Mouse (Mus musculus): Measurements from ENCODE around the gene Gzma.

The Gzma gene

GRCm38 (mm10) chr13:113100879-113101278 is at the start of gene Gzma:
Gene Gzma, minus strand, starts transcription at chr13:113100981.
- no peak for DNase-seq

- no peak for DNase-seq
Observed at GRCm38 (mm10) chr13:113139597-113139996, 38.8 kb upstream of the Gzma start.

DNA sequence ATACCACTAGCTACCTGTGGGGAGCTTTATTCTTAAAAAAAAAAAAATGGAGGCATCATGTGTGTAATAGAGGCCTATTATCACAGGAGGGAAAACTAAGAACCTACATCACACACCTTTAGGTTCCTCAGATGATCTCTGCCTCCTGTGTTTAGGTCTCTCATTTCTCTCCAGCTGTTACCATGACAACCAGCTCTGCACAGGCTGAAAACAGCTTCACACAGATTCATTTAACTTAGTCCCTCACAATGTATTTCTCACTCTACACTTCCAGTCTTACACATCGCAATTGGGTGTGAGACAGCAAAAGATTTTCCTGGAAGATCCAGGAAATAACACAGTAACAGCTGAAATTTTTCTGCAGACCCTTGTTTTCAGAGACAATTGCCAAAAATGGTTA is 29.2 kb upstream of the Gzma start:
- no peak for DNase-seq

- DNase-seq = no peak
Observed at GRCm38 (mm10) chr13:113121326-113121725, 20.5 kb upstream of the Gzma start.

- DNase-seq = no peak
Observed at GRCm38 (mm10) chr13:113120324-113121237, 19.8 kb upstream of the Gzma start.

GRCm38 (mm10) chr13:113118977-113119376 is 18.2 kb upstream of the Gzma start:
- DNase-seq = peak; percentile 30 to 41

GRCm38 (mm10) chr13:113104759-113105158 is 4.0 kb upstream of the Gzma start:
- no peak for DNase-seq

DNA sequence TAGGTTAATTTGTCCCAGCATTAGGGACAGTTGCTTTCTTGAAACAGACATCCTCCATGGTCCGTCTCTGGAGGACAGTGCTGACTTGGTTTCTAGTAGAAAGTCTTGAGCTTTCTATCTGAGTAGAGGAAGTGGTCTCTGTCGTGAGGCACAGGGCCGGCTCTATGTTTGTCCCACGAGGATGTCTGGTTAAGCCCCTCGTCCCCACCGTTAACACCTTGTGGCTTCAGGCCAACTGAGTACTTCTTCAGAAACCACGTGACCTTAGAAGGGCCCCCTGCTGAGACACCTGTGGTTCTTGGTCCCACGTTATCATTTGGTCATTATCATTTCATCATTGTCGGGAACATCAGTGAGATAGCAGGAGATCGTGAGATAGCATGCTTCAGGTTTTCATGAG is 1.0 kb upstream of the Gzma start:
- DNase-seq = no peak

DNA sequence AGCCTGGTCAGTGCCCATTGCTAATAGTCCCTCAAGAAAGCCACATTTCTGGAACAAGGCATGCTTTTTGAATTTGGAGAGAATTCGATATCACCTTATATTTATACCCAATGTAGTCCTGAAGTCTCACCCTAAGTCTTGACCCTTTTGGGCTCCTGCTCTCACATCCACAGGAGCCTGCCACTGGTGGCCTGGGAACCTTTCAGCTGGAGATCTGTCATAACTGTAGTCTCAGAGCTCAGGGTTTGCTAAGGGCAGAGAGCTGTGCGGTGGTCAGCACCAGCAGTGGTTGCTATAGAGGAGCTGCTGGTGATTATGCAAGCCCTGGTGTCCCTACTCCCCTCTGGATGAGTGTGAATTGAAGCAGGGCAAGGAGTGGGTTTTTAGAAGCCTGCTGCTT is 2.4 kb downstream of the Gzma start:
- no peak for DNase-seq

DNA sequence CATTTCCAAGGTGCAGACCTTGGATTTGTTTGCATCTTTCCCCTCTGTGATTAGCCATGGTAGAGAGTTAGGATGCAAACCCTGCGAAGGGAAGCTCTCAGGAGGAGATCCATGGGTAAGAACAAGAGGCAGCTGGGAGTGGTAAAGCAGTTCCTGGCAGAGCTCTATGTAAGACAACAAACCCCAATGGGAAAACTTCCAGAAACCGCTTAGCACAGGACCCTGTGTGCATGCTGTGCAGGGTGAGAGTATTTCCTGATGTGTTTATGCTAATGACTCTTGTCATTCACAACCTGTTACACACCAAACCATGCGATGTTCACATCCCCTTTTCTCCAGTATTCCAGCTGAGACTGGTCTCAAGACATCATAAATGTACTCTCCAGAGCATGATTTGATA is 3.8 kb downstream of the Gzma start:
- peak in 1 of 2 experiments; percentile 14 for DNase-seq

DNA sequence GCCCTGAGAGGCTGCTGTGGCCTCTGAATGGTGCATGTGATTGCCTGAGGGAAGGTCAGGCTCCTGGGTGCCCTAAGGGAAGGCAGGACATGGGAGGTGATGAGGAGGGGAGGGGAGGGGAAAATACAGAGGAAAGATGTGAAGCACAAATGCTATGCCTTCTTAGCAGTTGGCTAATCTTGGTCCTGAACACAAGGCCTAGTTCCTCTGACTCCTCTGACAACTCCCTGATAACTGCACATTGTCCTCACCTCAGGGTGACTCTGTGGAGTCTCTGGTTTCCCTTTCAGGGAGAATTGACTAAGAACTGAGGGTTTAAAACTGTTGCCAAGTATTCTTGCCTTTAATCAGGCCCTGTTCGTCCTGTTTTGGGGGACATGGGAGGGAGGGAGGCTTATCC is 6.2 kb downstream of the Gzma start:
- no peak for DNase-seq

GRCm38 (mm10) chr13:113090489-113090888 is 10.3 kb downstream of the Gzma start:
- DNase-seq = no peak

DNA sequence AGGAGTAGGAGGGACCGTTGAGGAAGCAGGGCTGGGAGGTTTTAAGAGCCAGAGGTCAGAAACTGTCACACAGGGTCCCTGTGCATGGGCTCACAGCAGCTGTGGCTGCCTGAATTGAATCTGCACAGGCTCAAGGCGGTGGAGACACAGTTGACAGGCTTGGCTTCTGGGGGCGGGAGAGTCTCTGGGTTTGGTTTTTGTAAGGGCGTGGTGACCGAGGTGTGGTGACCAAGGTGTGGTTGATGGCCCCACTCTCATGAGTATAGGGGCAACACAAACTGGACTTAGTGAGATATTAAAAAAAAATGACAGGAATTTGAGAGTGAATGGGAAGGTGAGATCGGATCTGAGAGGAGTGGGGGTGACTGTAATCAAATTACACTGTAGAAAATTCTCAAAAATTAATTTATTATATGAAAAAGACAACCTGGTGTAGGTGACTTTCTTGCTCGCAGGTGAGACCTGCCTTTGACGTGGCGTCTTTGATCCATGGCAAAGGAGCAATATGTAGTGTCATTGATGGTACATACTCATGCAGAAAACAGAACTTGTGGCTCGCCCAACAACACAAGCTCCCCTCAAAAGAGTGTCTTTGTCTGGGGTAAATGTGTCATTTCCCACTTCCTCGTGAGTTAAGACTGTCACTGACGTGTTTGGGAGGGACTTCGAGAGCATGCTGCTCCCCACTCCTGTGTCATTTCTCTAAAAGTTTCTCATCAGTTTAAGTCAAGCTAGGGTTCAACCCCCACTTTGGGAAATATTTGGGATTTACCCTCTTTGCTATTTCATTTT is 13.4 kb downstream of the Gzma start:
- no peak for DNase-seq

DNA sequence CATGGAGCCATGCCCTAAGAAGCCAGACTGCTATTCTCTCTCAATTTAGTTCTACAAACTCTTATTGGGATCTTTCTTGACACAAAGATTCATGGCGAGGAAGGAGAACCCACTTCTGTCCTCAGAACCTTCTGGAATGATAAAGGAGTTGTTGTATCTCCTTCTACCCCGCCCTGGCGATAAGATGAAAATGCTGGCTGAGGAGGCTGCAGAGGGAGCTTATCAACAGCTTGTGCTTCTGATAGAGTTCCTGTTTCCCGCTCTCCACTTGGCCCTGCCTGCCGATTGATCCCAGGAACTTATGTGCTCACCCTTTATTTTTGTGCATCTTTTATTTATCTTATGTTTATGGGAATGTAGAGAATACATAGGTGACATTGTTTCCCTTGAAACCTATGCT is 16.0 kb downstream of the Gzma start:
- DNase-seq = no peak

- DNase-seq = no peak
Observed at GRCm38 (mm10) chr13:113082101-113082500, 18.7 kb downstream of the Gzma start.

- DNase-seq = no peak
Observed at GRCm38 (mm10) chr13:113079021-113079420, 21.8 kb downstream of the Gzma start.

DNA sequence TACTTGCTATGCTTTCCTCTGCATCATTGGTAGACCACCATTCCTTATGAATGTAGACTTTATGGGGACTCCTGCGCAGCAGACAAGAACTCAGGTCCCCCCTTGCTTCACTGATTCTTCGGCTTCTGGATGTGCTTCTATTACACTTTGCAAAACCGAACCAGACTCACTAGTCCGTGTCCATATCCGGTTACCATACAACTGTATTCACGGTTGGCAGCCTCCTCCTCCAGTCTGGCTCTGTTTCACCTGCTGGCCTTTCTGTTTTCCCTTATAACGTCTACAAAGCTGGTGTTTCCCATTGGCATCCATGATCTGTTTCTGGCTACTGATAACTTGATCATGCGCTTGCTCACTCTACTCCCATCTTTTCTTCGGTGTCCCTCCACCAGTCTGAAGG is 36.2 kb downstream of the Gzma start:
- no peak for DNase-seq

DNA sequence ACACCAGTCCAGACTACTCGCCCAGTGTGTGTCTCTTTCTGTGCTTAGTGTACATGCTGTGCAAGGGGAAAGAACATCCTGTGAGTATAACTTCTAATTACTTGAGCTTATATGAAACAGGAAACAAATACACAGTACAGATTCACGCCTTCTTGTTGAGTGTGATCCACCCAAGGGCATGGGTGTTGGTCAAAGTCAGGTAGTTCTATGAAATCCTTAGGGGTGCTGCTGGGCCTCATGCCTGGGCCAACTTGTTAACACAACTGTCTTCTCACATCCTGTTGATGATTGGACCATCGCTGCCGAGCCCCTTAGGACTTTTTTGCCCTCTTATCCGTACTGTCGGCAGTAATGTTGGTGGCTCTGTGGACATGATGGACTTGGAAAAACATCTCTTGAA is 39.0 kb downstream of the Gzma start:
- no peak for DNase-seq

DNA sequence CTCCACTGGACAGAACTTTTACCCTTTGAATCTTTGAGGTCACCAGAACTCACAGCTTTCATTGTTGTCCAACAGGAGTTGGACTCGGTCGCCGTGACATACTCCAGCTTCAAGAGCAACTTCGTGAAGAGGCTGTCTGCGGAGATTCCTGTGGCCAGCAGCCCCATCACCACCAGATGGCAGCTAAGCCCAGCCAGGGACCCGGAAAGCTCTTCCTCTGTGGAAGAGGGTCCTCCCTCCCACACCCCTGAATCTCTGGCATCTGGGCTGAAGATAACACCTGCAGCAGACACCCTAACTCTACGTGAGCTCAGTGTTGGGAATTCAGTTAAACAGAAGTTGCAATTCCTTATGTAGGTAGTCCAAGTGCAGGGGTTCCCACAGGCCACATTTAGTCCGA is 45.0 kb downstream of the Gzma start:
- peak; percentile 57 to 65 for DNase-seq

GRCm38 (mm10) chr13:113054230-113054629 is 46.6 kb downstream of the Gzma start:
- no peak for DNase-seq

- DNase-seq = no peak
Observed at GRCm38 (mm10) chr13:113047647-113048046, 53.1 kb downstream of the Gzma start.

DNA sequence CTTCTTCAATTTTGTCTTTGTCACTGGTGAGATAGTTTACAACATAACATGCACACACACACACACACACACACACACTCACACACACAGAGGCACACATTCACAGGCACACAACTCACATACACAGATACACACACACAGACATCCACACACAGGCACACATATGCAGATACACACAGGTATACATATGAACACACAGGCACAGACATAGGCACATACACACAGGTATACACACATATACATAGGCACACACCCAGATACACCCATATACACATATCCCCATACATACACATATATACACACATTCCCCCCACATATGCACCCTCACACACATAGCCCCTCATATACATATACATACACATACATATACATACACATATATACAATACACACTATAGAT is 53.8 kb downstream of the Gzma start:
- no peak for DNase-seq

DNA sequence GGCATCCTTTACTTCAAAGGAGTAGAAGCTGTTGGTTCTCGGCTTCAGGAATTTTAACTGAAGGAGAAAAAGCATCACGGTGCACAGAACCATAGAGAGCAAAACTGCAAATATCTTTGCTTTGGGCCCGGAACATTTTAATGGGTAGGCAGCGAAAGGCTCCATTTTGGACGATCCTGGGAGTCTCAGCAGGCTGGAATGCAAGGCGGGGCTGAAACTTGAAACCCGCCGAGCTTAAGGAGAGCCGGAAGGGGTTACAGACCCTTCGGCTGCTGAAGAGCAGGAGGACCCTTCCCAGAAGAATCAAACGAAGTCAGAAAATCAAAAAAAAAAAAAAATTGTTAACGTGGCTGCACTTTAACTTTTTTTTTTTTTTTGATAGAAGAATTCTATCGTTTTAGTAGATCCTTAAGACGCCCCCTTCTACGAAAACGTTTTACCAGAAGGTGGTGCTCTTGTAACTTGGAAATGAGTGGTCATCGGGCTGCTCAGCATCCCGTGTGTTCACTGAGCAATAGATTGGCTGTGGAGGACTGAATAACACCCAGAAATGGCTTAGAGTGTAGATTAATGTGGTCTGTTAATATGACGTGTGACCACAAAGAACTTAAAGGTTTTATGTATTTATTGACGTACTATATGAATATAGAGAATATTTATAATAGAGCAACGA is 54.4 kb downstream of the Gzma start, which contains the start of gene Gpx8:
Gpx8 (minus strand) TSS at position 200 of the 673 bp plus-strand sequence.
- DNase-seq = peak; percentile 66 to 77

Measured in cerebellum, postnatal 10 days (tissue).